In the genomic region with DNA sequence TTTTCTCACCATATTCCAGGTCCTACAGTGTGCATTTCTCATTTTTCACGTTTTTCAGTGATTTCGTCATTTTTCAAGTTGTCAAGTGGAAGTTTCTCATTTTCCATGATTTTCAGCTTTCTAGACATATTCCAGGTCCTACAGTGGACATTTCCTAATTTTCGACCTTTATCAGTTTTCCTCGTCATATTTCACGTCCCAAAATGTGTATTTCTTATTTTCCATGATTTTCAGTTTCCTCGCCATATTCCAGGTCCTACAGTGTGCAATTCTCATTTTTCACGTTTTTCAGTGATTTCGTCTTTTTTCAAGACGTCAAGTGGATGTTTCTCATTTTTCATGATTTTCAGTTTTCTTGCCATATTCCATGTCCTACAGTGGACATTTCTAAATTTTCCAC, we compare ENCODE assay signal across 15 mouse cellular contexts. TPM values are rescaled to one million over a fixed set of nuclear protein-coding genes. Genes with fewer than 3 reads are reported as not detected.
DNase-seq lines count a peak whose midpoint lies in the region; ATAC-seq lines count a peak whose summit lies in the region.
"Not testable (repeated sequence)": the region's sequence is repeated elsewhere in the genome, so short reads cannot be mapped to it uniquely, and the experiment has no call there.
"Had no signal": no experiment of that assay in that cellular context is flagged by ENCODE, and none has a peak within 500 bp of the region (broad histone marks: within the 10 kb centered on the region; RNA-seq: fewer than 3 reads in every experiment).

No protein-coding gene starts in this region.

- DNase-seq in MEL-GATA-1-ER (ENCODE audit: extremely low read depth, low read depth), result peak; percentile 29
- peak; percentile 29 for DNase-seq in c-Kit-positive CD71-negative TER-119-negative erythroid progenitor cells, embryonic 14.5 days (ENCODE audit: low read depth)
- peak; percentile 81 for DNase-seq in hindbrain, embryonic 10.5 days (ENCODE audit: low spot score)
- DNase-seq in large intestine, adult 2 months (ENCODE audit: low read depth, low spot score), result peak; percentile 42
- peak; percentile 80 for DNase-seq in mesoderm, embryonic 11.5 days (ENCODE audit: low read depth, low spot score)
- DNase-seq in retina, embryonic 14.5 days (ENCODE audit: low spot score), result peak; percentile 57

- ATAC-seq in erythroblast, adult 5-6 weeks (replicated peaks; ENCODE audit: low FRiP score, poor library complexity, severe bottlenecking), result 0 out of 2 replicates have a peak, but pooled peaks have one; percentile 18

- 70% methylated on average over 9 of the region's 9 CpGs for WGBS in hindbrain, embryonic 10.5 days
- WGBS in large intestine, adult 2 months, result 73% methylated on average over 9 of the region's 9 CpGs

- not testable (repeated sequence) for H3K36me3 ChIP-seq in hindbrain, embryonic 10.5 days

- not testable (repeated sequence) for H3K4me3 ChIP-seq in hindbrain, embryonic 10.5 days

- not testable (repeated sequence) for H3K9me3 ChIP-seq in hindbrain, embryonic 10.5 days

- not testable (repeated sequence) for H3K27me3 ChIP-seq in hindbrain, embryonic 10.5 days (ENCODE audit: insufficient read depth, poor library complexity, severe bottlenecking)

- not testable (repeated sequence) for H3K27ac ChIP-seq in hindbrain, embryonic 10.5 days

- H3K4me1 ChIP-seq in hindbrain, embryonic 10.5 days (replicated peaks), result not testable (repeated sequence)

RNA-seq across cellular contexts. Expression of a gene that starts 2.0 kb away (rescaled TPM):
- total RNA-seq in erythroblast, adult 5-6 weeks (2015; ENCODE audit: low replicate concordance), result 3.8 and 9.6 TPM in 2 replicates
- 40.0 and 125 TPM in 2 replicates for total RNA-seq in erythroblast, adult 5-6 weeks (2017; ENCODE audit: low replicate concordance)
- 0.26 TPM in 1 of 2 replicates, not detected in the other for polyA plus RNA-seq in hindbrain, embryonic 10.5 days (2016; fragmentation: Nextera tagmentation; extraction: Ambion mirVana)
- not detected in 2 replicates for polyA plus RNA-seq in large intestine, adult 2 months (2012; rRNA removed)
- total RNA-seq: heart, adult 18-20 months; heart, postnatal 36 days had no signal
- polyA plus RNA-seq: cerebellum, adult 2 months; lung, adult 2 months; Patski; testis, adult 2 months had no signal

RNA-seq across cellular contexts. Expression of a gene that starts 3.9 kb away (rescaled TPM):
- 5.4 and 26.3 TPM in 2 replicates for total RNA-seq in erythroblast, adult 5-6 weeks (2015; ENCODE audit: low replicate concordance)
- total RNA-seq in erythroblast, adult 5-6 weeks (2017; ENCODE audit: low replicate concordance), result 27.9 and 81.7 TPM in 2 replicates
- not detected in 2 replicates for polyA plus RNA-seq in hindbrain, embryonic 10.5 days (2016; fragmentation: Nextera tagmentation; extraction: Ambion mirVana)
- polyA plus RNA-seq in large intestine, adult 2 months (2012; rRNA removed), result not detected in 2 replicates
- polyA plus RNA-seq: lung, adult 2 months; Patski; testis, adult 2 months had no signal

RNA-seq across cellular contexts. Expression of a gene that starts 7.2 kb away (rescaled TPM):
- total RNA-seq in erythroblast, adult 5-6 weeks (2015; ENCODE audit: low replicate concordance), result not detected in 2 replicates
- 0.43 and 10.7 TPM in 2 replicates for total RNA-seq in erythroblast, adult 5-6 weeks (2017; ENCODE audit: low replicate concordance)
- polyA plus RNA-seq in hindbrain, embryonic 10.5 days (2016; fragmentation: Nextera tagmentation; extraction: Ambion mirVana), result not detected in 2 replicates
- not detected in 2 replicates for polyA plus RNA-seq in large intestine, adult 2 months (2012; rRNA removed)
- total RNA-seq: adrenal gland, postnatal 14 days; heart, adult 18-20 months; heart, postnatal 36 days; left cerebral cortex, postnatal 14 days had no signal
- polyA plus RNA-seq: cerebellum, adult 2 months; lung, adult 2 months; Patski; testis, adult 2 months had no signal

RNA-seq across cellular contexts. Expression of a gene that starts 9.5 kb away (rescaled TPM):
- not detected in 2 replicates for total RNA-seq in erythroblast, adult 5-6 weeks (2015; ENCODE audit: low replicate concordance)
- 13.2 and 20.3 TPM in 2 replicates for total RNA-seq in erythroblast, adult 5-6 weeks (2017; ENCODE audit: low replicate concordance)
- not detected in 2 replicates for polyA plus RNA-seq in hindbrain, embryonic 10.5 days (2016; fragmentation: Nextera tagmentation; extraction: Ambion mirVana)
- not detected in 2 replicates for polyA plus RNA-seq in large intestine, adult 2 months (2012; rRNA removed)
- total RNA-seq: adrenal gland, postnatal 14 days; heart, adult 18-20 months; heart, postnatal 36 days; left cerebral cortex, postnatal 14 days had no signal
- polyA plus RNA-seq: cerebellum, adult 2 months; lung, adult 2 months; Patski; testis, adult 2 months had no signal

RNA-seq across cellular contexts. Expression of a gene that starts 10.0 kb away (rescaled TPM):
- total RNA-seq in erythroblast, adult 5-6 weeks (2015; ENCODE audit: low replicate concordance), result 2.9 and 39.8 TPM in 2 replicates
- 68.4 and 134 TPM in 2 replicates for total RNA-seq in erythroblast, adult 5-6 weeks (2017; ENCODE audit: low replicate concordance)
- polyA plus RNA-seq in hindbrain, embryonic 10.5 days (2016; fragmentation: Nextera tagmentation; extraction: Ambion mirVana), result 0.30 TPM in 1 of 2 replicates, not detected in the other
- not detected in 2 replicates for polyA plus RNA-seq in large intestine, adult 2 months (2012; rRNA removed)
- polyA plus RNA-seq: lung, adult 2 months; Patski; testis, adult 2 months had no signal

Comparison
In these comparisons a context has a peak if more than half of its experiments do, and no peak if none do; other contexts are left out.
1. DNase-seq: peak in every context shown above with its lines; median percentile 81 in hindbrain, embryonic 10.5 days; 80 in mesoderm, embryonic 11.5 days; 57 in retina, embryonic 14.5 days; 42 in large intestine, adult 2 months; 29 in MEL-GATA-1-ER; 29 in c-Kit-positive CD71-negative TER-119-negative erythroid progenitor cells, embryonic 14.5 days.